Mouse (Mus musculus) c-Kit-positive CD71-positive TER-119-negative erythroid progenitor cells, embryonic 14.5 days (primary cell): ENCODE measurements around the gene Lsmem1.

ENCODE experiments used
- DNase-seq: peaks from one replicate; pipeline ENCODE4 v3.0.0-alpha.2; 2013; ENCODE audit warnings: low read depth

Lsmem1 gene

DNA sequence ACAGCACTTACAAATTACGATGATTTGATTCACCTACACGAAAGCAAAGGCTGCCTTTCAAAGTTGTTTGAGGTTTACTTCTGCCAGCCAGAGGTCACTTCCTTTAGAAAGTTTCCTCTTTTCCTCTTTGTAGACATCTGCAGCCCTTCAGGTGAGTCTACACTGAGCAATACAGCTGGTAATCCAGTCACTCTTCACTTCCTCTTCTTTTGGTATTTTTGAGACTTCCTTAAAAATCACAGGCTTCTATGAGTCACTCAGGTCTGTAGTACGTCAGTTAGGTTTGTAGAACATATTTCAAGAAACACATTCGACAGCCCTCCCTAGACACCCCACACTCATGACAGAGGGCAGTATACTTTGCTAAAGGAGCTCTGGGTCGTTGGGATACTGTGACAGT lies 58.6 kb downstream of the Lsmem1 start:
- no peak for DNase-seq

DNA sequence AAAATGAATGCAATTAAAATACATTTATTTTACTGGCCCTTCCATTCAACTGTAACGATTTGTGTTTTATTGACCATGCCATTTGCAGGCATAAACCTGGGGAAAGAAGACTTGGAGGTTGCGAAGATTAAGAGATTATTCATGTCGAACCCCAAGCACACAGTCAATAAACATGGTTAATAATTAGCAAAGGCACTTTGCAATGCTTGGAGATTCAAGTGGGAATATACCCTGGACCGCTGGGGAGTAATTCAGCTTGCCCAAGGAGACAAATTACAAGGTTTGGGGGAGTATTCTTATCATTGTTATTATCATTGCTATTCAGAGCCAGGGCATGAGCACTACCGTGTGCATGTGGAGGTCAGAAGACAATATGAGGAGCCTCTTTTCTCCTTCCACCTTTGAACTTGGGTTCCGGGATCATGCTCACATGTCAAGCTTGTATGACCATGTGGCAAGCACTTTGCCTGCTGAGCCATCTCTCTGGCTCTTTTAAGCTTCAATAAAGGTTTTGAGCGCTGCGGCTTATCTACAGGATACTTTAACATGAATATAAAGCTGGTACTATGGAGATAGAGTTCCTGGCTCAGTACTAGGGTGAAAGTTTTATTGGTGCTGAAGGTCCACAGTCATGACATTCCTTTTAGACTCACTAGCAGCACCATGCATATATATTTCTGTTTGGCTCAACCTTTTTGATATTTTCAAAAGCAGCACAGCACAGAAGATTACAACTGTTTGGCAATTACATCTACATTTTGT lies 59.6 kb downstream of the Lsmem1 start:
- DNase-seq = no peak

DNA sequence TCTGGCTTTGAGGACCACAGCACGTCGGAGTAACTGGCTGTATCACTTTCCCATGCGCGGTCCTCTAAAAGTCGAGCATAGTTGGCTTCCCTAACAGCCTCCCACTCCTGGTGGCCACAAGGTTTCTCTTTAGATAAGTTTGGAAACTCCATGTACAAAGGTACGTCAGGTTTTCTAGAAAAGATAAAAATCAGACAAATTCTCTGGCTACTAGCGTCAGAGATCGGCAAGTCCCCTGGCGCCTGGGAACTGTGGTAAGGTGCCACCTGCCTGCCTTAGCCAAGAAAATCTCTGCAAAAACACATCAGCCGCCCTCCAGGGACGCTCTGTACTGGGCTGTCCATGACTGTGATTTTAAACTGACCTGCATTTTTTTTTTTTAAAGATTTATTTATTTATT lies 64.8 kb downstream of the Lsmem1 start:
- DNase-seq = no peak

- no peak for DNase-seq
Observed at GRCm38 (mm10) chr12:40133573-40134271, 65.6 kb downstream of the Lsmem1 start, which contains the start of gene Scin. TSS of gene Scin (minus strand) at chr12:40134228.

GRCm38 (mm10) chr12:40133194-40133572 lies 66.1 kb downstream of the Lsmem1 start:
- DNase-seq = no peak
